Mouse (Mus musculus) MEL (cell line): ENCODE results near the gene Pgpep1. TPM values are rescaled to one million over a fixed set of nuclear protein-coding genes. Genes with fewer than 3 reads are reported as not detected.
A peak's percentile ranks its signal among the peaks of the same experiment; 100 is the strongest.

Source experiments
- DNase-seq: peaks from one replicate; pipeline ENCODE4 v3.0.0; 2011; ENCODE audit warnings: low read depth, low spot score
- H3K27ac ChIP-seq: 2 replicates; pipeline ENCODE4 v1.5.1; 2012; ENCODE audit warnings: low read depth, mild to moderate bottlenecking, control low read depth, low read length, moderate library complexity; ENCODE audit not compliant: control insufficient read depth
- H3K27me3 ChIP-seq, 2 experiments: fragments of 150-350 bp in 1 of 2; sonication (generic) in 1 of 2; 2 replicates each; pipeline ENCODE4 v1.6.1; 2012; ENCODE audit warnings: low read length in 2 of 2, mild to moderate bottlenecking in 2 of 2, improper control_type of control experiment in 1 of 2, moderate library complexity in 1 of 2; ENCODE audit not compliant: insufficient read depth in 2 of 2, control insufficient read depth in 1 of 2
- H3K36me3 ChIP-seq, 2 experiments: 2 replicates each; pipeline ENCODE4 v1.6.1; 2012 to 2014; ENCODE audit warnings: low read length in 2 of 2, improper control_type of control experiment in 1 of 2, inconsistent platforms in 1 of 2, mild to moderate bottlenecking in 1 of 2; ENCODE audit not compliant: insufficient read depth in 2 of 2, control insufficient read depth in 1 of 2
- H3K4me1 ChIP-seq, 2 experiments: fragments of 150-350 bp in 1 of 2; sonication (generic) in 1 of 2; 2 replicates each; pipeline ENCODE4 v1.6.1; 2012; ENCODE audit warnings: low read length in 2 of 2, improper control_type of control experiment in 1 of 2, mild to moderate bottlenecking in 1 of 2; ENCODE audit not compliant: insufficient read depth in 2 of 2, control insufficient read depth in 1 of 2
- H3K4me3 ChIP-seq, 2 experiments: fragments of 150-350 bp in 1 of 2; sonication (generic) in 1 of 2; 2 replicates each; pipeline ENCODE4 v1.5.1; 2012; ENCODE audit warnings: low read depth in 2 of 2, low read length in 2 of 2, mild to moderate bottlenecking in 2 of 2, moderate library complexity in 2 of 2, control low read depth in 1 of 2, improper control_type of control experiment in 1 of 2; ENCODE audit not compliant: control insufficient read depth in 1 of 2, insufficient read depth in 1 of 2
- H3K79me2 ChIP-seq: 2 replicates; pipeline ENCODE4 v1.6.1; 2012; ENCODE audit warnings: mild to moderate bottlenecking, low read length, moderate library complexity; ENCODE audit not compliant: control insufficient read depth, poor library complexity, insufficient read depth
- H3K9ac ChIP-seq: 2 replicates; pipeline ENCODE4 v1.6.1; 2012; ENCODE audit warnings: low read depth, mild to moderate bottlenecking, control low read depth, low read length, moderate library complexity; ENCODE audit not compliant: control insufficient read depth, poor library complexity, severe bottlenecking
- H3K9me3 ChIP-seq: fragments of 150-350 bp; sonication (generic); replicated peaks from 2 replicates; pipeline ENCODE4 v1.6.1; 2012; ENCODE audit warnings: mild to moderate bottlenecking, low read length, improper control_type of control experiment, moderate library complexity; ENCODE audit not compliant: insufficient read depth
- CHD1 ChIP-seq: IDR thresholded peaks from 2 replicates; pipeline ENCODE4 v1.6.1; 2012; ENCODE audit warnings: low read depth, mild to moderate bottlenecking, inconsistent platforms, low read length, improper control_type of control experiment
- CTCF ChIP-seq, 3 experiments: IDR thresholded peaks in 2 of 3; conservative IDR thresholded peaks in 1 of 3; 2 replicates each; pipeline ENCODE4 v1.5.1; 2011 to 2012; ENCODE audit warnings: low read length in 3 of 3, low read depth in 2 of 3, mild to moderate bottlenecking in 2 of 3, improper control_type of control experiment in 1 of 3, inconsistent platforms in 1 of 3, mixed read lengths in 1 of 3, moderate library complexity in 1 of 3; ENCODE audit not compliant: control insufficient read depth in 1 of 3, insufficient read depth in 1 of 3, poor library complexity in 1 of 3, severe bottlenecking in 1 of 3
- E2F4 ChIP-seq: IDR thresholded peaks from 2 replicates; pipeline ENCODE4 v1.6.1; 2011; ENCODE audit warnings: low read depth, low read length, improper control_type of control experiment, borderline replicate concordance
- ELF1 ChIP-seq: IDR thresholded peaks from 2 replicates; pipeline ENCODE4 v1.6.1; 2014; ENCODE audit warnings: low read depth, mild to moderate bottlenecking, inconsistent platforms, low read length, improper control_type of control experiment, moderate library complexity
- EP300 ChIP-seq, 2 experiments: IDR thresholded peaks; 2 replicates each; pipeline ENCODE4 v1.6.1; 2011; ENCODE audit warnings: improper control_type of control experiment in 2 of 2, low read length in 2 of 2, low read depth in 1 of 2, mild to moderate bottlenecking in 1 of 2
- ETS1 ChIP-seq: IDR thresholded peaks from 2 replicates; pipeline ENCODE4 v1.6.1; 2012; ENCODE audit warnings: low read depth, mild to moderate bottlenecking, inconsistent platforms, low read length, improper control_type of control experiment, moderate library complexity
- GATA1 ChIP-seq: IDR thresholded peaks from 2 replicates; pipeline ENCODE4 v1.6.1; 2011; ENCODE audit warnings: low read depth, low read length, improper control_type of control experiment
- HCFC1 ChIP-seq: IDR thresholded peaks from 2 replicates; pipeline ENCODE4 v1.6.1; 2012; ENCODE audit warnings: low read depth, mild to moderate bottlenecking, inconsistent platforms, low read length, improper control_type of control experiment, moderate library complexity
- JUND ChIP-seq: IDR thresholded peaks from 2 replicates; pipeline ENCODE4 v1.6.1; 2011; ENCODE audit warnings: low read depth, mild to moderate bottlenecking, improper control_type of control experiment, low read length
- KAT2A ChIP-seq: conservative IDR thresholded peaks from 2 replicates; pipeline ENCODE4 v1.6.1; 2012; ENCODE audit warnings: low read depth, low read length, improper control_type of control experiment, inconsistent platforms
- MXI1 ChIP-seq: IDR thresholded peaks from 2 replicates; pipeline ENCODE4 v1.6.1; 2011; ENCODE audit warnings: mild to moderate bottlenecking, low read depth, low read length, improper control_type of control experiment
- MYB ChIP-seq: IDR thresholded peaks from 2 replicates; pipeline ENCODE4 v1.6.1; 2011; ENCODE audit warnings: mild to moderate bottlenecking, low read depth, low read length, improper control_type of control experiment
- MYC ChIP-seq: IDR thresholded peaks from 2 replicates; pipeline ENCODE4 v1.6.1; 2011; ENCODE audit warnings: low read depth, mild to moderate bottlenecking, low read length, improper control_type of control experiment, moderate library complexity
- NRF1 ChIP-seq: IDR thresholded peaks from 2 replicates; pipeline ENCODE4 v1.6.1; 2014; ENCODE audit warnings: low read depth, mild to moderate bottlenecking, inconsistent platforms, low read length, improper control_type of control experiment, moderate library complexity; ENCODE audit not compliant: poor library complexity, insufficient read depth, severe bottlenecking
- POLR2A ChIP-seq, 2 experiments: IDR thresholded peaks; 2 replicates each; pipeline ENCODE4 v1.6.1; 2011 to 2012; ENCODE audit warnings: low read length in 2 of 2, mild to moderate bottlenecking in 2 of 2, control low read depth in 1 of 2, improper control_type of control experiment in 1 of 2, low read depth in 1 of 2, moderate library complexity in 1 of 2; ENCODE audit not compliant: control insufficient read depth in 1 of 2, insufficient read depth in 1 of 2, poor library complexity in 1 of 2
- POLR2AphosphoS2 ChIP-seq: IDR thresholded peaks from 2 replicates; pipeline ENCODE4 v1.6.1; 2011; ENCODE audit warnings: low read length, improper control_type of control experiment
- RCOR1 ChIP-seq: IDR thresholded peaks from 2 replicates; pipeline ENCODE4 v1.6.1; 2012; ENCODE audit warnings: low read depth, mild to moderate bottlenecking, inconsistent platforms, low read length, improper control_type of control experiment
- SIN3A ChIP-seq: IDR thresholded peaks from 2 replicates; pipeline ENCODE4 v1.6.1; 2012; ENCODE audit warnings: low read length, improper control_type of control experiment, inconsistent platforms
- SMC3 ChIP-seq: IDR thresholded peaks from 2 replicates; pipeline ENCODE4 v1.6.1; 2011; ENCODE audit warnings: low read depth, low read length, improper control_type of control experiment
- TBP ChIP-seq: IDR thresholded peaks from 2 replicates; pipeline ENCODE4 v1.8.0; 2011; ENCODE audit warnings: low read depth, low read length, improper control_type of control experiment
- TCF12 ChIP-seq: IDR thresholded peaks from 2 replicates; pipeline ENCODE4 v1.6.1; 2014; ENCODE audit warnings: low read depth, mild to moderate bottlenecking, inconsistent platforms, low read length, improper control_type of control experiment, moderate library complexity
- UBTF ChIP-seq: IDR thresholded peaks from 2 replicates; pipeline ENCODE4 v1.6.1; 2012; ENCODE audit warnings: low read depth, mild to moderate bottlenecking, inconsistent platforms, low read length, improper control_type of control experiment, moderate library complexity, borderline replicate concordance; ENCODE audit not compliant: insufficient read depth
- USF2 ChIP-seq, 2 experiments: IDR thresholded peaks; 2 replicates each; pipeline ENCODE4 v1.6.1; 2011 to 2012; ENCODE audit warnings: improper control_type of control experiment in 2 of 2, low read length in 2 of 2, borderline replicate concordance in 1 of 2, inconsistent platforms in 1 of 2, low read depth in 1 of 2, mild to moderate bottlenecking in 1 of 2; ENCODE audit not compliant: insufficient read depth in 1 of 2
- ZC3H11A ChIP-seq: IDR thresholded peaks from 2 replicates; pipeline ENCODE4 v1.6.1; 2012; ENCODE audit warnings: low read depth, mild to moderate bottlenecking, inconsistent platforms, low read length, improper control_type of control experiment
- ZKSCAN1 ChIP-seq: IDR thresholded peaks from 2 replicates; pipeline ENCODE4 v1.6.1; 2012; ENCODE audit warnings: low read depth, mild to moderate bottlenecking, inconsistent platforms, low read length, improper control_type of control experiment, moderate library complexity
- ZMIZ1 ChIP-seq: IDR thresholded peaks from 2 replicates; pipeline ENCODE4 v1.6.1; 2012; ENCODE audit warnings: low read depth, mild to moderate bottlenecking, inconsistent platforms, low read length, improper control_type of control experiment, moderate library complexity
- ZNF384 ChIP-seq: IDR thresholded peaks from 2 replicates; pipeline ENCODE4 v1.6.1; 2012; ENCODE audit warnings: low read depth, mild to moderate bottlenecking, inconsistent platforms, low read length, improper control_type of control experiment
- polyA plus RNA-seq, 2 experiments: library from polyadenylated mRNA; stranded (reverse) in 1 of 2; unstranded in 1 of 2; fragments of >175 nt in 1 of 2; fragments of >200 nt in 1 of 2; gene quantifications; 2 replicates each; pipeline versions ENCODE4 v1.2.1 to v1.2.4; 2012; ENCODE audit warnings: low replicate concordance in 2 of 2, low read depth in 1 of 2; ENCODE audit not compliant: insufficient read length in 2 of 2, insufficient read depth in 1 of 2, missing spikeins in 1 of 2
- total RNA-seq: library from RNA; depleted of rRNA; stranded (reverse); fragments of 300-350 nt; gene quantifications from 2 replicates; pipeline ENCODE4 v1.2.3, GENCODE M21; 2012

Pgpep1 gene
- total and polyA plus RNA-seq, 3 experiments = 12.6 to 19.5 TPM; not detected in 1

GRCm38 (mm10) chr8:70699116-70699833, 39.1 kb upstream of the Pgpep1 start:
- no peak for DNase-seq
- H3K4me3 ChIP-seq = peak overlapping the region; percentile 61 to 88
- H3K36me3 ChIP-seq = peaks cover 0 to 4% of the 10 kb centered on the region in 2 experiments; a peak in 2 of 4 replicates
- H3K9ac ChIP-seq = peak overlapping the region; percentile 78
- peak overlapping the region; percentile 51 for H3K27ac ChIP-seq
- H3K9me3 ChIP-seq = no peaks in the 10 kb centered on the region
- peaks cover 11% of the 10 kb centered on the region; the same call in 1 of the 2 replicates for H3K79me2 ChIP-seq
- peaks cover 10 to 22% of the 10 kb centered on the region in 2 experiments for H3K4me1 ChIP-seq
- TF ChIP-seq MXI1 (peak; percentile 12; the same call in 1 of the 2 replicates), CTCF (IDR thresholded peaks at IDR 0.05 in 2 of 3, conservative IDR thresholded peaks at IDR 0.05 in 1 of 3; ENCODE audit: control insufficient read depth in 1 of 3, insufficient read depth in 1 of 3, low read depth in 2 of 3, low read length in 3 of 3, poor library complexity in 1 of 3, severe bottlenecking in 1 of 3) (peak in 1 of 3 experiments; percentile 8; a peak in 1 of 6 replicates), CHD1 (peak; percentile 71; the same call in 1 of the 2 replicates), SMC3 (no peak)
- H3K27me3 ChIP-seq = no peaks in the 10 kb centered on the region

DNA sequence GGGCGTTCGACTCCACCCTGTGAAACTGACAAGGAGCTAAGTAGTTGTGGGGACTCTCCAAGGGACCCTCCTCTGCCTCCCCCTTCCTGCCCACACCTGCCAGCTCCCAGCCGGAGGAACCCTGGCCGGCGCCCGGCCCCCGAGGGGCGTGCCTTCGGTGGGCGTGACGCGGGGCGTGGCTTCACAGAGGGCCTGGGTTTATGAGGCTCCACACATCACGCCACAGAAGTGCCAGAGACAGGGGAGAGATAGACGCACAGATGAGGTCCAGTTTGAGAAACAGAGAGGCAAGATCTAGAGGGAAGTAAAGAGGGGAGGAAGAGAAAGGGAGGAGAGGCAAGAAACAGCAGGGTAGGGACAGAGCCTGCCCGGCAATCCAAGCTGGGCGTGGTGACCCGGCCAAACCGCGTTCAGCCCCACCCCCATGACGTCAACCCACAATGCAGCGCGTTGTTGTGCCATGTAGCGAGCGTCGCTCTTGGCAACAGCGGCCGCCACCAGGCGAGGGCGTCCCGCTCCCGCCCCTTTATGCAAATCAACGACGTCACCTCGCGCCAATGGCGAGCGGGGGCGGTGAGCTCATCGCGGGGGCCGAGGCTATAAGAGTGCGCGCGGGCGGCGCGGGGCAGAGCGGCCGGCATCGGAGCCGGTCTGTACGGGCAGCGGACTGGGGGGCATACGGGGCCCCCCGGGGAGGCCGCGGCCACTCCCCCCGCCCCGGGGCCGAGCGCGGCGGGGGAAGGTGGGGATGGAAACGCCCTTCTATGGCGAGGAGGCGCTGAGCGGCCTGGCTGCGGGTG, 38.3 kb upstream of the Pgpep1 start, which contains the start of gene Jund:
Jund (plus strand) TSS at position 640 of the 800 bp plus-strand sequence.
- Histone ChIP-seq H3K36me3 (peaks cover 0 to 4% of the 10 kb centered on the region in 2 experiments; a peak in 2 of 4 replicates), H3K4me1 (peaks cover 10 to 26% of the 10 kb centered on the region in 2 experiments)
- peak; percentile 96 for TF ChIP-seq POLR2AphosphoS2
- TF ChIP-seq RCOR1 = no peak
- peak in 1 of 2 experiments; percentile 9; a peak in 1 of 4 replicates for TF ChIP-seq EP300 (IDR thresholded peaks at IDR 0.05; ENCODE audit: low read depth in 1 of 2, low read length in 2 of 2)
- TF ChIP-seq ETS1 = peak; percentile 99
- TF ChIP-seq NRF1 = no peak
- TF ChIP-seq KAT2A = no peak
- TF ChIP-seq UBTF = no peak
- peak; percentile 62; the same call in 1 of the 2 replicates for TF ChIP-seq JUND
- no peak for TF ChIP-seq USF2 (IDR thresholded peaks at IDR 0.05; ENCODE audit: borderline replicate concordance in 1 of 2, insufficient read depth in 1 of 2, low read depth in 1 of 2, low read length in 2 of 2)
- TF ChIP-seq TBP = peak; percentile 96
- TF ChIP-seq MYC = 0 out of 2 replicates have a peak, but pooled peaks have one; percentile 46
- no peak for TF ChIP-seq ZKSCAN1
- no peak for TF ChIP-seq ZNF384
- TF ChIP-seq GATA1 = no peak
- TF ChIP-seq POLR2A (IDR thresholded peaks at IDR 0.05; ENCODE audit: control insufficient read depth in 1 of 2, insufficient read depth in 1 of 2, low read depth in 1 of 2, low read length in 2 of 2, poor library complexity in 1 of 2) = peak; percentile 98 to 100
- TF ChIP-seq HCFC1 = peak; percentile 81
- no peak for TF ChIP-seq SMC3
- no peak for TF ChIP-seq ZC3H11A
- TF ChIP-seq ELF1 = peak; percentile 79
- TF ChIP-seq SIN3A = peak; percentile 98
- no peak for TF ChIP-seq MYB
- TF ChIP-seq E2F4 = 0 out of 2 replicates have a peak, but pooled peaks have one; percentile 29
- TF ChIP-seq ZMIZ1 = peak; percentile 99
- peak; percentile 1; the same call in 1 of the 2 replicates for TF ChIP-seq TCF12

More for the DNA sequence above, 38.3 kb upstream of the Pgpep1 start, which contains the start of gene Jund:
- no peaks in the 10 kb centered on the region for H3K9me3 ChIP-seq
- H3K4me3 ChIP-seq = peak within 1 kb of the TSS; percentile 61 to 91
- DNase-seq = peak; percentile 98
- H3K27ac ChIP-seq = peak within 1 kb of the TSS; percentile 67
- peak within 1 kb of the TSS; percentile 78 for H3K9ac ChIP-seq
- H3K27me3 ChIP-seq = no peaks in the 10 kb centered on the region
- H3K79me2 ChIP-seq = peaks cover 11% of the 10 kb centered on the region; the same call in 1 of the 2 replicates
